Mouse (Mus musculus) hindbrain, postnatal 0 days (tissue): ENCODE measurements around the gene Mrpl14. TPM values are rescaled to one million over a fixed set of nuclear protein-coding genes. Genes with fewer than 3 reads are reported as not detected.

Experiments used
- ATAC-seq: fragments of 200-750 bp; cut with Nextera tagmentation; 2 replicates; pipeline ENCODE4 v1.8.0; 2017; ENCODE audit warnings: mild to moderate bottlenecking, moderate TSS enrichment, moderate library complexity
- DNase-seq: peaks from one replicate; pipeline ENCODE4 v3.0.0-alpha.2; 2015; ENCODE audit warnings: low spot score
- H3K27ac ChIP-seq: fragments of 300-500 bp; sonication (generic); 2 replicates; pipeline ENCODE4 v1.5.1; 2014; ENCODE audit warnings: mild to moderate bottlenecking
- H3K27me3 ChIP-seq: fragments of 300-500 bp; sonication (generic); 2 replicates; pipeline ENCODE4 v1.6.1; 2014; ENCODE audit warnings: low read length, mixed read lengths; ENCODE audit not compliant: insufficient read depth
- H3K36me3 ChIP-seq: fragments of 300-500 bp; sonication (generic); 2 replicates; pipeline ENCODE4 v1.6.1; 2014; ENCODE audit warnings: low read length, mixed read lengths; ENCODE audit not compliant: insufficient read depth
- H3K4me1 ChIP-seq: fragments of 300-500 bp; sonication (generic); 2 replicates; pipeline ENCODE4 v1.6.1; 2014; ENCODE audit warnings: antibody characterized with exemption, low read length, mixed read lengths; ENCODE audit not compliant: insufficient read depth
- H3K4me2 ChIP-seq: fragments of 300-500 bp; sonication (generic); 2 replicates; pipeline ENCODE4 v1.6.1; 2014; ENCODE audit warnings: low read depth, mild to moderate bottlenecking, low read length, moderate library complexity, mixed read lengths
- H3K4me3 ChIP-seq: fragments of 300-500 bp; sonication (generic); 2 replicates; pipeline ENCODE4 v1.5.1; 2014; ENCODE audit warnings: low read length
- H3K9ac ChIP-seq: fragments of 300-500 bp; sonication (generic); replicated peaks from 2 replicates; pipeline ENCODE4 v1.6.1; 2014; ENCODE audit warnings: mild to moderate bottlenecking, low read length, moderate library complexity, mixed read lengths
- H3K9me3 ChIP-seq: fragments of 300-500 bp; sonication (generic); 2 replicates; pipeline ENCODE4 v1.6.1; 2016; ENCODE audit warnings: low read length, mixed read lengths
- CTCF ChIP-seq: IDR thresholded peaks from 2 replicates; pipeline ENCODE4 v1.5.1; 2016; ENCODE audit warnings: antibody characterized with exemption, control low read depth, low read depth
- WGBS: fragments of 180-500 bp; shearing (Covaris S2); extraction: QIAGEN DNeasy Blood & Tissue Kit; methylation state at CpG from one replicate; pipeline ENCODE4 v1.1.7; 2014; 5-methylcytosine and 5-hydroxymethylcytosine counted together
- polyA plus RNA-seq: library from polyadenylated mRNA; unstranded; fragments of >200 nt; fragmentation: Nextera tagmentation; extraction: Ambion mirVana; gene quantifications from 2 replicates; pipeline ENCODE4 v1.2.1, GENCODE M21; 2015
- total RNA-seq: library from RNA; depleted of rRNA; stranded (reverse); fragments of >200 nt; gene quantifications from 2 replicates; pipeline ENCODE4 v1.2.3, GENCODE M21; 2014; rRNA removed

The Mrpl14 gene
- total and polyA plus RNA-seq, 2 experiments from 2014 or later, result 58.7 to 117 TPM

GRCm38 (mm10) chr17:45745629-45746028 lies 59.5 kb downstream of the Mrpl14 start:
- no peaks in the 10 kb centered on the region for H3K36me3 ChIP-seq
- H3K4me2 ChIP-seq, result no peak overlapping the region
- TF ChIP-seq CTCF, result no peak
- no peaks in the 10 kb centered on the region for H3K9me3 ChIP-seq
- H3K27ac ChIP-seq, result no peak overlapping the region
- no peaks in the 10 kb centered on the region for H3K4me1 ChIP-seq
- H3K9ac ChIP-seq, result no peak overlapping the region
- H3K27me3 ChIP-seq, result no peaks in the 10 kb centered on the region
- no peak for DNase-seq
- no peak overlapping the region for H3K4me3 ChIP-seq
- no peak for ATAC-seq
- 97% methylated on average over 2 of the region's 2 CpGs for WGBS

- Histone ChIP-seq H3K4me2 (no peak overlapping the region), H3K27ac (no peak overlapping the region), H3K36me3 (no peaks in the 10 kb centered on the region), H3K27me3 (no peaks in the 10 kb centered on the region), H3K4me1 (no peaks in the 10 kb centered on the region), H3K9me3 (no peaks in the 10 kb centered on the region), H3K4me3 (no peak overlapping the region), H3K9ac (no peak overlapping the region)
- TF ChIP-seq CTCF, result no peak
- ATAC-seq (no peak), DNase-seq (no peak)
- 66% methylated on average over 12 of the region's 12 CpGs for WGBS
Observed at GRCm38 (mm10) chr17:45746755-45747154, 60.6 kb downstream of the Mrpl14 start.

GRCm38 (mm10) chr17:45747293-45747692 lies 61.2 kb downstream of the Mrpl14 start:
- 94% methylated on average over 4 of the region's 4 CpGs for WGBS

More at GRCm38 (mm10) chr17:45747293-45747692, 61.2 kb downstream of the Mrpl14 start:
- no peak for TF ChIP-seq CTCF
- Histone ChIP-seq H3K4me2 (no peak overlapping the region), H3K4me1 (no peaks in the 10 kb centered on the region), H3K9ac (no peak overlapping the region), H3K4me3 (no peak overlapping the region), H3K9me3 (no peaks in the 10 kb centered on the region), H3K27ac (no peak overlapping the region), H3K27me3 (no peaks in the 10 kb centered on the region), H3K36me3 (no peaks in the 10 kb centered on the region)
- DNase-seq (no peak), ATAC-seq (no peak)

Other genes starting within 250 kb of the Mrpl14 start
- gene Spats1, start 210.9 kb upstream of the Mrpl14 start, total RNA-seq, result 0.29 and 4.2 TPM in 2 replicates
- 2.9 and 3.5 TPM in 2 replicates for gene Spats1, start 210.9 kb upstream of the Mrpl14 start, polyA plus RNA-seq
- gene Aars2, start 179.5 kb upstream of the Mrpl14 start, total RNA-seq, result 28.5 and 34.5 TPM in 2 replicates
- 14.2 and 15.7 TPM in 2 replicates for gene Aars2, start 179.5 kb upstream of the Mrpl14 start, polyA plus RNA-seq
- 0.58 and 1.5 TPM in 2 replicates for gene Tcte1, start 162.9 kb upstream of the Mrpl14 start, total RNA-seq
- gene Tcte1, start 162.9 kb upstream of the Mrpl14 start, polyA plus RNA-seq, result 3.9 and 4.3 TPM in 2 replicates
- 107 and 114 TPM in 2 replicates for gene Tmem151b, start 136.6 kb upstream of the Mrpl14 start, total RNA-seq
- 29.5 and 29.8 TPM in 2 replicates for gene Tmem151b, start 136.6 kb upstream of the Mrpl14 start, polyA plus RNA-seq
- 7.7 and 9.2 TPM in 2 replicates for gene Nfkbie, start 130.6 kb upstream of the Mrpl14 start, total RNA-seq
- gene Nfkbie, start 130.6 kb upstream of the Mrpl14 start, polyA plus RNA-seq, result 5.2 and 6.0 TPM in 2 replicates
- gene Slc35b2, start 122.4 kb upstream of the Mrpl14 start, total RNA-seq, result 105 and 139 TPM in 2 replicates
- gene Slc35b2, start 122.4 kb upstream of the Mrpl14 start, polyA plus RNA-seq, result 90.3 and 94.0 TPM in 2 replicates
- gene Hsp90ab1, start 113.1 kb upstream of the Mrpl14 start, total RNA-seq, result 982 and 1,365 TPM in 2 replicates
- gene Hsp90ab1, start 113.1 kb upstream of the Mrpl14 start, polyA plus RNA-seq, result 1,472 and 1,504 TPM in 2 replicates
- gene Slc29a1, start 86.7 kb upstream of the Mrpl14 start, total RNA-seq, result 170 and 354 TPM in 2 replicates
- 60.6 and 77.6 TPM in 2 replicates for gene Slc29a1, start 86.7 kb upstream of the Mrpl14 start, polyA plus RNA-seq
- not detected in 2 replicates for gene Mymx, start 84.2 kb upstream of the Mrpl14 start, total RNA-seq
- not detected in 2 replicates for gene Mymx, start 84.2 kb upstream of the Mrpl14 start, polyA plus RNA-seq
- gene Capn11, start 27.0 kb upstream of the Mrpl14 start, total RNA-seq, result 0.42 and 1.8 TPM in 2 replicates
- 0.14 and 2.0 TPM in 2 replicates for gene Capn11, start 27.0 kb upstream of the Mrpl14 start, polyA plus RNA-seq
- 241 and 252 TPM in 2 replicates for gene Tmem63b, start 583 bp downstream of the Mrpl14 start, total RNA-seq
- 123 and 139 TPM in 2 replicates for gene Tmem63b, start 583 bp downstream of the Mrpl14 start, polyA plus RNA-seq
- not detected in 2 replicates for gene 1600014C23Rik, start 47.5 kb downstream of the Mrpl14 start, total RNA-seq
- gene 1600014C23Rik, start 47.5 kb downstream of the Mrpl14 start, polyA plus RNA-seq, result 0.51 and 0.64 TPM in 2 replicates